Mouse (Mus musculus): ENCODE results near the gene Stat6. TPM values are rescaled to one million over a fixed set of nuclear protein-coding genes. Genes with fewer than 3 reads are reported as not detected.

Stat6 gene
- polyA plus RNA-seq, 1 experiment from 2014 or later: 5.4 TPM

DNA sequence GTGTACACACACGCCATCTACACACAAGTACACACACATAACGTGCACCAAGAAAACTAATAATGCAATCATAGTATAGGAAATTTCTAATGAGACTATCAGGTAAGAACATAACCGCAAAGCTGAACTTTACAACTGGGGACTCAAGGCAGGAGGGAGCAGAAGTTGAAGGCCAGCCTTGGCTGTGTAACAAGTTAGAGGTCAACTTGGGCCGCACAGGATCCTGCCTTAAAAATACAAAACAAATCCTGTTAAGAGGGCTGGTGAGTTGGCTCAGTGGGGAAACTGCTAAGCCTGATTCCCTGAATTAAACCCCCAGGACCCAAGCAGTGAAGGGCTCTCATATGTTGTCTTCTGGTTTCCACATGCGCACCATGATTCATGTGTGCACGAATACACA, 40.6 kb upstream of the Stat6 start:
- no peak overlapping the region for H3K4me2 ChIP-seq (ENCODE audit: low read length)
- H3K9me3 ChIP-seq (replicated peaks; ENCODE audit: control insufficient read depth, low read length, poor library complexity, severe bottlenecking): no peaks in the 10 kb centered on the region
- 90% methylated on average over 6 of the region's 6 CpGs for WGBS
- ATAC-seq: no peak
- H3K4me1 ChIP-seq (ENCODE audit: control insufficient read depth, insufficient read depth, low read length): no peaks in the 10 kb centered on the region; the same call in 1 of the 2 replicates
- peaks cover 33% of the 10 kb centered on the region for H3K36me3 ChIP-seq (ENCODE audit: control insufficient read depth, insufficient read depth, low read length)
- no peaks in the 10 kb centered on the region for H3K27me3 ChIP-seq (ENCODE audit: control insufficient read depth, insufficient read depth, low read depth, low read length)
- no peak overlapping the region for H3K27ac ChIP-seq (ENCODE audit: low read length)
- H3K4me3 ChIP-seq (ENCODE audit: low read depth, low read length): no peak overlapping the region
- H3K9ac ChIP-seq (ENCODE audit: low read depth, low read length): no peak overlapping the region

DNA sequence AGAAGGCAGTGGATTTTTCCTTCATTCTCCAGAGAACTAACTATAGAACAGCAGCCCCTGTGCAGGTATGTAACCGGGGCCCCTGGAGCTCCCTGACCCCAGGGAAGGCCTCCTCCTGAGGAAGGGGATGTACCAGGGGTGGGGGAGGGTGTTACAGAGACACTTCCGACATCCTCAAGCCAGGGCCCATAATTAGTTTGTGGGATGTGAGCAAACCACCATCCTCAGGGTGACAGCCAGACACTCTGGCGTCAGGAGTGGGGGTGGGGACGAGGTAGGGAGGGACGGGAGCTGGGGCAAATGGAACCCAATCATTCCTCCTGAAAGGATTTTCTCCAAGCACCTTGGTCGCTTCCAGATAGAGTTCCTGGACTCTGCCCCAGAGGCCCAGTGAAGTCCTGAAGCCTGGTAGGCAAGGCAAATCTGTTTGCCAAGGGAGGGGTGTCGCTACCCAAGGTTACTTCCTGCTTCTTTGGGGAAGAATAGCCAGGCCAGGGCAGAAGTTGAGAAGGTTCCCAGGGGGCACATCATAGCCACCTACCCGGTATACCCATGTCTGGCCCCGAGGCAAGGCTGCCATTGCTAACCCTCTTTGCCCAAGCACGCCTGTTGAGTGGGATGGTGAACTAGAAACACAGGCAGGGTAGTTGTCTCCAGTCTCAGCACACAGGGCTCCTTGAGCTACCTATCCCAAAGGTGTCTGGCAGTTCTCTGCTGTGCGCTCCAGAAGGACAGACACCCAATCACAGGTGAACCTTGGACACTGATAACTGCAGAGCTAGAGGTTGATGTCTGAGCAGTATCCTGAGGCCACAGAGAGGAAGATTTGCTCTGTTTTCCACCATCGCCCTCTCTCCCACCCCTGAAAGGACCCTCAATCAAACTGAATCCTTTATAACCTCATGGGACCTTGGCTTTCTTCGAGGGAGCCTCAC, 39.1 kb upstream of the Stat6 start:
- ATAC-seq: no peak
- H3K36me3 ChIP-seq (ENCODE audit: control insufficient read depth, insufficient read depth, low read length): peaks cover 39% of the 10 kb centered on the region
- 86% methylated on average over 13 of the region's 13 CpGs for WGBS

GRCm38 (mm10) chr10:127604465-127605250, 38.1 kb upstream of the Stat6 start:
- Histone ChIP-seq H3K36me3 (ENCODE audit: control insufficient read depth, insufficient read depth, low read length) (peaks cover 48% of the 10 kb centered on the region), H3K9me3 (replicated peaks; ENCODE audit: control insufficient read depth, low read length, poor library complexity, severe bottlenecking) (no peaks in the 10 kb centered on the region), H3K4me3 (ENCODE audit: low read depth, low read length) (no peak overlapping the region), H3K4me2 (ENCODE audit: low read length) (no peak overlapping the region), H3K4me1 (ENCODE audit: control insufficient read depth, insufficient read depth, low read length) (no peaks in the 10 kb centered on the region), H3K9ac (ENCODE audit: low read depth, low read length) (no peak overlapping the region), H3K27ac (ENCODE audit: low read length) (no peak overlapping the region), H3K27me3 (ENCODE audit: control insufficient read depth, insufficient read depth, low read depth, low read length) (no peaks in the 10 kb centered on the region)
- ATAC-seq: no peak
- 77% methylated on average over 15 of the region's 15 CpGs for WGBS

More for the DNA sequence above, 39.1 kb upstream of the Stat6 start:
- Histone ChIP-seq H3K27ac (ENCODE audit: low read length) (no peak overlapping the region), H3K27me3 (ENCODE audit: control insufficient read depth, insufficient read depth, low read depth, low read length) (no peaks in the 10 kb centered on the region), H3K4me3 (ENCODE audit: low read depth, low read length) (no peak overlapping the region), H3K4me1 (ENCODE audit: control insufficient read depth, insufficient read depth, low read length) (no peaks in the 10 kb centered on the region), H3K4me2 (ENCODE audit: low read length) (no peak overlapping the region), H3K9ac (ENCODE audit: low read depth, low read length) (no peak overlapping the region), H3K9me3 (replicated peaks; ENCODE audit: control insufficient read depth, low read length, poor library complexity, severe bottlenecking) (no peaks in the 10 kb centered on the region)

DNA sequence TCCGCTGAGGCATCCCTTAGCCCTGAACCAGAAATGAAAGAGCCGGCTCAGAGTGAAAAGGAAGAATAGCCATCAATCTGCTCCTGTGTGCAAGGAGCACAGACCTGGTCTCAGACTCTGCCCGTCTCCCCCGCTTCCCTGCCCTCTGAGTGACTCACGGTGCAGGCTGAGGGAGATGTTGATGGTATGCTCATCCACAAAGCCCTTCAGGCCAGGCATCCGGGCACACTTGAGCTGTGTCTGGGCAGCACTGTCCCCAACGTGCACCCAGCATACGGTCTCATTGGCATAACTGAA, 37.6 kb upstream of the Stat6 start:
- no peak overlapping the region for H3K9ac ChIP-seq (ENCODE audit: low read depth, low read length)
- H3K27me3 ChIP-seq (ENCODE audit: control insufficient read depth, insufficient read depth, low read depth, low read length): no peaks in the 10 kb centered on the region
- WGBS: 91% methylated on average over 8 of the region's 8 CpGs
- H3K4me1 ChIP-seq (ENCODE audit: control insufficient read depth, insufficient read depth, low read length): no peaks in the 10 kb centered on the region
- H3K36me3 ChIP-seq (ENCODE audit: control insufficient read depth, insufficient read depth, low read length): peaks cover 51% of the 10 kb centered on the region
- H3K4me3 ChIP-seq (ENCODE audit: low read depth, low read length): no peak overlapping the region
- H3K9me3 ChIP-seq (replicated peaks; ENCODE audit: control insufficient read depth, low read length, poor library complexity, severe bottlenecking): no peaks in the 10 kb centered on the region
- ATAC-seq: no peak
- no peak overlapping the region for H3K4me2 ChIP-seq (ENCODE audit: low read length)
- no peak overlapping the region for H3K27ac ChIP-seq (ENCODE audit: low read length)

DNA sequence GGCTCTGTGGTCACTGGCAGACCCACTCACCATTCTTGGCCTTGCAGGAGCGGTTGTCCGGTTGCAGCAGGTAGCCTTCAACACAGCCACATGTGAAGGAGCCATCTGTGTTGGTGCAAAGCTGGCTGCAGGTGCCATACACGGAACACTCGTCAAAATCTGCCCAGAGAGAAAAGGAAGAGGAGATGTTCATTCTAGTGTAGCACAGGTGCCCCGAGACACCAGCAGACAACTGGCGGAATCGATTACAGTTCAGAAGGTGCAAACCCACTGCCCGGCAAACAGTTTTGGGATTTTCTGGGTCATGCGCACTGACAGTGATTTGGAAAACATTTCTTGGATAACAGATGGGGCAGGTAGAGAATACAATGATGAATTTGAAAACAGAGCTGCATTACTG, 37.0 kb upstream of the Stat6 start:
- H3K27me3 ChIP-seq (ENCODE audit: control insufficient read depth, insufficient read depth, low read depth, low read length): no peaks in the 10 kb centered on the region
- H3K4me1 ChIP-seq (ENCODE audit: control insufficient read depth, insufficient read depth, low read length): no peaks in the 10 kb centered on the region
- peaks cover 52% of the 10 kb centered on the region for H3K36me3 ChIP-seq (ENCODE audit: control insufficient read depth, insufficient read depth, low read length)
- ATAC-seq: no peak
- no peak overlapping the region for H3K9ac ChIP-seq (ENCODE audit: low read depth, low read length)
- no peaks in the 10 kb centered on the region for H3K9me3 ChIP-seq (replicated peaks; ENCODE audit: control insufficient read depth, low read length, poor library complexity, severe bottlenecking)
- H3K4me3 ChIP-seq (ENCODE audit: low read depth, low read length): no peak overlapping the region
- 97% methylated on average over 9 of the region's 9 CpGs for WGBS
- H3K4me2 ChIP-seq (ENCODE audit: low read length): no peak overlapping the region
- H3K27ac ChIP-seq (ENCODE audit: low read length): no peak overlapping the region

DNA sequence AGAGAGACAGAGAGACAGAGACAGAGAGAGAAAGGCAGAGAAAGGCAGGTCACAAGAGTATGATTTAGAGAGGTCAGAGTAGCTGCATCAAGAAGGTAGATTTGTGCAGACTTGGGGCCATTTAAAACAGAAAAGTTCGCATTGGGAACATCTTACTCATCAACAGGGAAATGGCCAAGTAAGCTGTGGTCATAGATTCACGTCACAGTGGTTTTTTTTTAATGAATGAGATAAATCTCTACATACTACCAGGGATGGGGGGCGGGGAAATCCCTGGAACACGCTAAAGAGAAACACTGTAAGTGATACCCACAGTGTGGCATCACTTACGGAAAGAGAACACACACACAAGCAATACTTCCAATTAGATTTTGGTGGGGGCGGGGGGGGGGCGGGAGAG, 35.7 kb upstream of the Stat6 start:
- peaks cover 60% of the 10 kb centered on the region for H3K36me3 ChIP-seq (ENCODE audit: control insufficient read depth, insufficient read depth, low read length)
- WGBS: 91% methylated on average over 7 of the region's 7 CpGs
- H3K4me1 ChIP-seq (ENCODE audit: control insufficient read depth, insufficient read depth, low read length): no peaks in the 10 kb centered on the region
- no peaks in the 10 kb centered on the region for H3K27me3 ChIP-seq (ENCODE audit: control insufficient read depth, insufficient read depth, low read depth, low read length)
- H3K4me3 ChIP-seq (ENCODE audit: low read depth, low read length): no peak overlapping the region
- H3K9ac ChIP-seq (ENCODE audit: low read depth, low read length): no peak overlapping the region
- no peak for ATAC-seq
- H3K9me3 ChIP-seq (replicated peaks; ENCODE audit: control insufficient read depth, low read length, poor library complexity, severe bottlenecking): no peaks in the 10 kb centered on the region
- no peak overlapping the region for H3K4me2 ChIP-seq (ENCODE audit: low read length)
- H3K27ac ChIP-seq (ENCODE audit: low read length): no peak overlapping the region

- ATAC-seq: no peak
- Histone ChIP-seq H3K9ac (ENCODE audit: low read depth, low read length) (no peak overlapping the region), H3K9me3 (replicated peaks; ENCODE audit: control insufficient read depth, low read length, poor library complexity, severe bottlenecking) (no peaks in the 10 kb centered on the region), H3K4me1 (ENCODE audit: control insufficient read depth, insufficient read depth, low read length) (peaks cover under 1% of the 10 kb centered on the region; the same call in 1 of the 2 replicates), H3K4me3 (ENCODE audit: low read depth, low read length) (no peak overlapping the region), H3K27me3 (ENCODE audit: control insufficient read depth, insufficient read depth, low read depth, low read length) (no peaks in the 10 kb centered on the region), H3K36me3 (ENCODE audit: control insufficient read depth, insufficient read depth, low read length) (peaks cover 52% of the 10 kb centered on the region), H3K27ac (ENCODE audit: low read length) (no peak overlapping the region), H3K4me2 (ENCODE audit: low read length) (no peak overlapping the region)
- 87% methylated on average over 9 of the region's 9 CpGs for WGBS
These were observed 33.2 kb upstream of the Stat6 start for GRCm38 (mm10) chr10:127609415-127610065.

DNA sequence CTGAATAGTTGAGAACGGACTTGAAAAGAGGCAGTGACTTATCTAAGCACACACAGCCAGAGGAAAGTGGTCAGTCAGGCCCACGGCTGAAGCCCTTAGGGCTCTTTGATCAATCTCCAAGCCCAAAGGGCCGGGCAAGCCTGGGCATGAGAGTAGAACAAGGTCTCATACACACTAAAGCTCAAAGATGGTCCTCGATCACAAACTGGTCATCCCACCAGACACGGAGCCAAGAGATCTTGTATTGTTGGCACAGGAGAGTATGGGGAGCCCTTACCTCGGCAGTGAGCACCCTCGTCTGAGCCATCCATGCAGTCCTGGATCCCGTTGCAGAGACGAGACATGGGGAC, 32.7 kb upstream of the Stat6 start:
- Histone ChIP-seq H3K9me3 (replicated peaks; ENCODE audit: control insufficient read depth, low read length, poor library complexity, severe bottlenecking) (no peaks in the 10 kb centered on the region), H3K27me3 (ENCODE audit: control insufficient read depth, insufficient read depth, low read depth, low read length) (no peaks in the 10 kb centered on the region), H3K4me2 (ENCODE audit: low read length) (no peak overlapping the region), H3K27ac (ENCODE audit: low read length) (no peak overlapping the region), H3K36me3 (ENCODE audit: control insufficient read depth, insufficient read depth, low read length) (peaks cover 47% of the 10 kb centered on the region), H3K9ac (ENCODE audit: low read depth, low read length) (no peak overlapping the region), H3K4me3 (ENCODE audit: low read depth, low read length) (no peak overlapping the region), H3K4me1 (ENCODE audit: control insufficient read depth, insufficient read depth, low read length) (peaks cover 5% of the 10 kb centered on the region)
- 94% methylated on average over 9 of the region's 9 CpGs for WGBS
- ATAC-seq: no peak
